Mouse (Mus musculus): Measurements from ENCODE around the gene Tbc1d1. TPM values are rescaled to one million over a fixed set of nuclear protein-coding genes. Genes with fewer than 3 reads are reported as not detected.
A peak's percentile ranks its signal among the peaks of the same experiment; 100 is the strongest.

Tbc1d1 gene
- total RNA-seq, 4 experiments from 2014 or later, result 52.4 to 135 (median 62.0) TPM

DNA sequence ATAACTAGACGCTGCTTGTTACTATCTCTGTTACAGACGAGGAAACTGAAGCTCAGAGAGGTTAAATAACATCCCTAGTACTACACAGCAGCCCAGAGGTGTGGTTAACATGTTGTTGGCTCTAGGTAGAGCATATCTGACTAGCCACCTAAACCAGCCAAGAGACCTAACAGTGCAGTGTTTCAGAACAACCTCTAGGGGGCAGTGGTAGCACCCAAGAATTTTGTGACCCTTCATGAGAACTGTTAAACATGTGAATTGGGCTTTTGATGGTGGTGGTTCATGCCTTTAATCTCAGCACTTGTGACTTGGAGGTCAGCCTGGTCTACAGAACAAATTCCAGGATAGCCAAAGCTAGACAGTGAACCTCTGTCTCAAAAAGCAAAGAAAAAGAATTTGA, 46.2 kb downstream of the Tbc1d1 start:
- no peak for DNase-seq (ENCODE audit: low spot score in 2 of 2)

GRCm38 (mm10) chr5:64205610-64206009, 49.5 kb downstream of the Tbc1d1 start:
- no peak for DNase-seq (ENCODE audit: low spot score in 2 of 2)

- DNase-seq (ENCODE audit: low spot score in 2 of 2), result no peak
Observed at GRCm38 (mm10) chr5:64206431-64206830, 50.3 kb downstream of the Tbc1d1 start.

DNA sequence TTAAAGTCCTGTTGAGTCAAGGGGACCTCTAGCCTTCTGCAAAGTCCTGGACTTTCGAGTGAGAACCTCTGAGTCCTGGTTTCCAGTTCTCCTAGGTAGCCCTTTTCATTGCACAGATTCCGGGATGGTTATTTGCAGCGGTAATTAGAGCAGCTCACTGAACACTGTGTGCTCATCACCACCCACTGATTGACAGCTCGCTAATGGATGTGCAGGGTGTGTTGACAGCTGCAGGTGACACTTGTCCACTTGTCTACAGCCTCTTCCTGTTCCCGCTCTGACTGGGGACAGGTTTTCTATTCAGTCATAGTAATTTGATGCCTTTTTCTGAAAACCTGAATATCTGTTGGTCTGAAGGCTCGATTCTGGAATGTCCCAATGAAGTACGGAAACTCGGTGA, 50.8 kb downstream of the Tbc1d1 start:
- DNase-seq (ENCODE audit: low spot score in 2 of 2), result no peak

DNA sequence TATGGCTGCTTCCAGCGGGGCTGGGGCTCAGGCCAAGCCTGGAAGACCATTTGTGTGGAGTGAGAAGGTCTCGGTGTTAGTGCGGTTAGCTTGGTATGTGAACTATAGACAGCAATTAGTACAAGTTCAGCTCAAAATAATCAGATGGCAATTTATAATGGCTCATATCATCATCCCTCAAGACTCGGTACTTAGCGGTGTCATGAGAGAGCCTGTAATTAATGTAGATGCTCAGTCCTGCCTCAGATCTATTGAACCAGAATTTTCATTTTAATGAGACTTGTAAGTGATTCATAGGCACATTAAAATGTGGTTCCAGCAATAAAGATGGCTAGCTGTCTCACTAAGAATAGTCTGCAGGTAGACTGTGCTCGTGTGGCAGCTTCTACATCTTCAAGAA, 51.7 kb downstream of the Tbc1d1 start:
- DNase-seq (ENCODE audit: low spot score in 2 of 2), result no peak

DNA sequence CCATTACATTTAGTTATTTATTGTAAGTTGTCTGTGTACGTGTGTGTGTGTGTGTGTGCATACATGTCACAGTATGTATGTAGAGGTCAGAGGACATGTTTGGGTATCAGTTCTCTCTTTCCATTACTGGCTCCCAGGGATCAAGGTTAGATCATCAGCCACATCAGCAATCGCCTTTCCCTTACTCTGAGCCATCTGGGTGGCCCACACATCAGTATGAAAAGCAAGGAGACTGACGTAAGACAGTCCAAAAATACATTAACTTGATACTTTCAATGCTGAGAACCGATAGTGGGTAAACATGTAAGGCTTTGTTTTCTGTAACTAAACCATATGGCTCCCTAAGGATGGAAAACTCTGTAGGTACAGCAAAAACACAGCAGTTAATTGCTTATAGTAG, 54.7 kb downstream of the Tbc1d1 start:
- no peak for DNase-seq (ENCODE audit: low spot score in 2 of 2)

DNA sequence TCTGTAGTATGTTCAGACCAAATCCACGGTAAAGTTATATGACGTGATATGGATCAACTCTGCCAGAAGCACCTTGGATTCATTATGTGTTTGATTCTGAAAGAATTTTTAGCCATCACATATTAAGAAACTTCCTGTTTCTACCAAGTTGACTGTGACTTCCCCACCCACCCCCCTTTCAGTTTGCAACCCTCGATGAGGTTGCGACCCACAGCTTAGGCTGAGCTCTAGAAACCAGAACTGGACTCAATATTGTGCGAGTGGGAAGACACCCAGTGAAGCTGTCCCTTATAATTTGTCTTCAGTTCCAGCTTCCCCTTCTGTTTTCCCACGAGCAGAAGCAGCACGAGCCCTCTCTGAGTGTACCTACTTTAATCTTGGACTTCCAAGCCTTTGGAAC, 55.2 kb downstream of the Tbc1d1 start:
- DNase-seq (ENCODE audit: low spot score in 2 of 2), result no peak

DNA sequence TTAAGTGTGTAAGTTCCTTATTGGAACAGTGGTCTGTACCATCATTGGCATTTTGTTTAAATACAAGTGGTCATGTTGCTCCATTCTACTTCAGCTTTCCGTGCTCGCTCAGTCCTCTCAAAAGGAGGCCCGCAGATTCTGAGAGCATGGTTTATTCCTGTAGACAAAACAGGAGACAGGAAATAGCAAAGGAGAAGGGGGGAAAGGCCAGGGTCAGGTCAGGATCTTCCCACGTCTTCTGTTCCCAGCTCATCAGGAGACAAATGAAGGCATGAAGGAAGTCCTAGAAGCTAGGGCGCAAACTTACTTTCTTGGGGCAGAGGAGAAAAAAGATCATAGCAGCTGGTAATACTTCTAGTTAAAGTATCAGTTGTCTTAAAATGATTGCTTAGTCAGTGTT, 56.1 kb downstream of the Tbc1d1 start:
- DNase-seq (ENCODE audit: low spot score in 2 of 2), result no peak

GRCm38 (mm10) chr5:64212619-64213018, 56.5 kb downstream of the Tbc1d1 start:
- DNase-seq (ENCODE audit: low spot score in 2 of 2), result no peak

GRCm38 (mm10) chr5:64215806-64216205, 59.7 kb downstream of the Tbc1d1 start:
- DNase-seq (ENCODE audit: low spot score in 2 of 2), result no peak

- no peak for DNase-seq (ENCODE audit: low spot score in 2 of 2)
Observed at GRCm38 (mm10) chr5:64216326-64216725, 60.2 kb downstream of the Tbc1d1 start.

DNA sequence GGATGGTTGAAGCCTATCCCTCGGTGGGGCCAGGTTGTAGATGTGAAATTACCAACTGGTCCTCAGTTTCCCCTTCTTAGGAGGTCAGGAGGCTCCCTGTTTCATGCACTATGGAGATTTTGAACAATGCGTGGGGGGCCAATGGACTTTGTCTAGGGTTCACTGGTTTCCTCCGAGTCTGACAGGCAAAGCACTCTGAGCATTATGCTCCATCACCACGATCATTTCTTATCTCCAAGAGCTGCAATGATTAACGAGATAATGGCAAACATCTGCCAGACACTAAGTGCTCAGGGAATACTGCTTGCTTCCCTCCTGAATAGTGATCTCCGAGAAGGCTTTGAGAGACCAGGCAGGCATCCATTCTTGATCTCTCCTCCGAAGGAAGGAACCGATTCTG, 61.2 kb downstream of the Tbc1d1 start:
- DNase-seq (ENCODE audit: low spot score in 2 of 2), result no peak

DNA sequence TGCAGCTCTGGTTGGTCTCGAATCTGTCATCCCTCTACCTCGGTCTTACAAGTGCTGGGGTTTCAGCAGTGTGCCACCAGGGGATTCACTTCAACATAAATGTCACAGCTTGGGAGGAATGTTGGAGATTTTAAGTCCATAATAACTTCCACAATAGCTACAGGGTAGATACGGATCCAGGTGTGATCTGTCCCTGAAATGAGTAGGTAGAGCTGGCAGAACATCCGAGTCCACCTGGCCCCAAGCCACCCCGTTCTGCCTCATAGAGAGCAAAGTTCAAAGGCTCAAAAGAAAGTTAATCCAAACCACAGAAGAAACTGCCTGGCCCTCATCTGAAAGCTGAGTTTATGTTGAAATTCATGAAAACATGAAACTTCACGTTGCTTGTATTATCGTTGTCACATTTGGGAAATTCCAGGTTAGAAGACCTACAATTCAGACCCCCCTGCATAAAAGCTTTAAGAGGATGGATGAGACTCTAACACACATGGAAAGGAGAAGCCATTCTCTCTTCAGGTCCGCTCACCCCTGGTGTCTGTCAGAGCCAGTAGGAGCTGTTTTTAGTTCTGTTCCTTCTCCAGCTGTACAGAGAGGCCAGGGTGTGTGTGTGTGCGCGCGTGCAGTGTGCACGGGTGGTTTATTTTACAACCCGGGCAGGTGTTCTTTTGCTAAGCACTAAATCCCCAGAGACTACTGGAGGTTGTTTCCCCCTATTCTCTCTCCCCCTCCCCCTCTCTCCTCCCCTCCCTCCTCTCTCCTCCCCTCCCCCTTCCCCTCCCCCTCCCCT, 61.9 kb downstream of the Tbc1d1 start:
- DNase-seq (ENCODE audit: low spot score in 2 of 2), result no peak

DNA sequence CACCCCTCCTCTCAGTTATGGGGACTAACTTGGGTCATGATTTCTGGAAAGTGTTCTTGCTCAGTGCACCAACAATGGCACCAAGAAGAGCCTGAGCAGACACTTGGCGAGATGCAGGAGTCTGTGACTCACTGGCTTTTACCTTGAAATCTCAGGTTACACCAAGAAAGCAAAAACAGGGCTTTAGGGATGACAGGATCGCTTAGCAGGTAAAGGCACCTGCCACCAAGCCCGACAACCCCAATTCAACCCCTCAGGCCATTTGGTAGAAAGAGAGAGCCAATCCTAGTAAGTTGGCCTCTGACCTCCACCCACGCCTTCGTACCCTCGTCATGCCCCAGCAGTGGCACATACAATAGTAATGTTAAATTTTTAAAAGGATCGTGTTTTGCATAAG, 62.5 kb downstream of the Tbc1d1 start:
- DNase-seq (ENCODE audit: low spot score in 2 of 2), result no peak

DNA sequence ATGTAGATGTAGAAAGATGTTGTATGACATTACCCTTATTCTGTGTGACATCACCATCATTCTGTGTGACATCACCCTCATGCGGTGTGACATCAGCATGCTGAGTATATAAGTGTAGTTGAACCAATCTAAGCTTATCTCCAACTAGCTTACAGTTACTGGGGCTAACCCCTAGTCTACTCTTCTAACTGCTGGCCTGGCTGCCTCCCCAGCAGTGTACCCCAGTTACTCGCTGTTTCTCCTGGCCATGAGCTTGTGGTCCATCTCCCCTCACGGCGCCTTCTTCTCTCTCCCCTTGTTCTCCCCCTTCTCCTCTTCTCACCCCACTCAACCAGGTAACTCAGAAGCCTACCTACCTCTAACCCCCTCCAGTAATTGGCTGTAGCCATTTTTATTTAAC, 64.7 kb downstream of the Tbc1d1 start:
- DNase-seq (ENCODE audit: low spot score in 2 of 2), result no peak

GRCm38 (mm10) chr5:64224735-64225425, 68.8 kb downstream of the Tbc1d1 start:
- no peak for DNase-seq (ENCODE audit: low spot score in 2 of 2)

GRCm38 (mm10) chr5:64228252-64228651, 72.1 kb downstream of the Tbc1d1 start:
- DNase-seq (ENCODE audit: low spot score in 2 of 2), result no peak

DNA sequence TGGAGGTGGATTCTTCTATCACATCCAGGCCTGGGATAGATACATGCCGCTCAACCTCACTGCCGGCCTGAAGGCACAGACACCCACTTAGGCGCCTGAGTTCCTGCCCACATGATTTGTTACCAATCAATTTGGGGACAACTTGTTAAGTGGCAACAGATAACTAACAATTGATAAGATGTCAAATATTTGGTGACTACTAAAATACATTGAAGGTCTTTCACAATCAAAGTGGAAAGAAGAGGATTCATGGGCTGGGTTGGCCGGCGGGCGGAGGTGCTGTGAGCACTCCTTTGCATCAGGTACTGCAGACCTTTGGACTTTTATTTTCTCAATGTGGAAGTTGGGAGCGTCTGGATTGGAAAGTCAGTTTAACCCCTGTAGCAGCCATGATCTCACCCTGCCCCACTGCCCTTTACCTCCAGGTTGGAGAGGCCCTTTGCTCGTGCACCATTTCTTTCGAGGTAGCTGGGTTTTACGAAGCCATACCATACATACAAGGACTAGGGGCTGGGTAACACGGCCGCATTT, 73.3 kb downstream of the Tbc1d1 start:
- no peak for DNase-seq (ENCODE audit: low spot score in 2 of 2)

GRCm38 (mm10) chr5:64230061-64230466, 74.0 kb downstream of the Tbc1d1 start:
- peak; percentile 80 to 81 for DNase-seq (ENCODE audit: low spot score in 2 of 2)

DNA sequence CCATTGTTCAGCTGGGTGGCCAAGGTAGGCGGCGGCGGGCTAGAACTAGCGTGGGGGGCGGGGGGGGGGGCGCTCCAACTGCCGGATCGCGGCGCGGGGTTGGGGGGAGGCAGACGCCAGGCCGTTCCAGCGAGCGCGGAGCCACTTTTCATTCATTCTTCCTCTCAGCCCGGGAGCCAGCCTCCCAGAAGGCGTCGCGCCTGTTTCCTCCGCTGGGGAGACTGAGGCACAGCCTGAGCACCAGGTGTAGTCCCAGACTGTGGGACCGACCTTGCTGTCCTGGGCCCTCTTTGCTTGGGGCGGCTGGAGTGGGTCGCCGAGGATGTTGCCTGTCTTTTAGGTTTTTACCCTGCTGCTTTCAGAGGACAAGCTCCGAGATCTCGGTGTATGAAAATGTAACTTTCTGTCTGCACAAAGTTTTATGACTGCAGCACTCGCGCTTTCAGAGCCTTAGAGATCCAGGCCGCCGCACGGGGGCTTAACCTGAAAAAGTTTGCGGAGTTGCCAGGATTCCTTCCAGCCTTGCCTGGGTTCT, 74.5 kb downstream of the Tbc1d1 start:
- no peak for DNase-seq (ENCODE audit: low spot score in 2 of 2)

- DNase-seq (ENCODE audit: low spot score in 2 of 2), result no peak
Observed at GRCm38 (mm10) chr5:64232872-64233271, 76.8 kb downstream of the Tbc1d1 start.

DNA sequence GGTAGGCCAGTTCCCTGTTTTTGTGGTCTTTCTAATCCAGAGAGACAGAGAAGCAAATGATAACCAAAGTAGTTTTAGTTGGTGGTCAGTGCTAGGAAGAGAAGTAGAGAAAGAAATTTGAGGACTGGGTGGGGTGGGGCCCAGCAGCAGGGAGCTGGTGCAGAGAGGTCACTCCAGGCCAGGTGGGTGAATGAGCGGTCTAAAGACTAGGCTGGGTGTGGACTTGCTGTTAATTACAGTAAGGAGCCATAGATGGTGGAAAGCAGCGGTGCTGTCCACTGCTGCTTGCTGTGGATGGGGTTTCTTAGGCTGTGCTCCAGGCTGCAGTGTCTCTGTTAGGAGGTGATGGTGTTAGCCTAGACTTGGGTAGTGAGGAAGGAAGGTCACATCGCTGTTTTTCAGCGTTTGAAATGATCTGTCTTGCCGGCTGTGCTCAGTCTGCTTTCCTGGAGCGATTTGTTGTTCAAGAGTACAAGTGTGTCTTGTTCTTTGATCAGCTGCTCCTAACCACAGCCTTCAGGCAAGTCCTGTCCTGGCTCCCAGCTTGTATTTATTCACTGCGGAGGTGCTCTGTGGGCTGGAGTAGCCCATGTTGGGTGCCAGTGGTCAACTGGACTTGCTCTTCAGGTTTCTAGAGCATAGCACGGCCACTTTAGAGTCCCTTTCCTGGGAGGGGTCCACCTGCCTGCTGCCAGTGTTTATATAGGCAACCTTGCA, 78.3 kb downstream of the Tbc1d1 start:
- no peak for DNase-seq (ENCODE audit: low spot score in 2 of 2)
